8 mouse cellular contexts compared by ENCODE assay signal in genomic region chr11:115514238-115514663, GRCm38 (mm10). TPM values are rescaled to one million over a fixed set of nuclear protein-coding genes. Genes with fewer than 3 reads are reported as not detected.
DNase-seq lines count a peak whose midpoint lies in the region; ATAC-seq lines count a peak whose summit lies in the region.

Gene Jpt1 (minus strand): TSS chr11:115514387.

- DNase-seq in c-Kit-negative CD71-positive TER-119-positive erythroid progenitor cells, embryonic 14.5 days (ENCODE audit: low read depth, low spot score), result peak; percentile 96
- peak; percentile 90 for DNase-seq in fibroblast of lung, adult 2 months (ENCODE audit: low read depth)
- DNase-seq in kidney, postnatal 14 days, result peak; percentile 98
- peak; percentile 96 for DNase-seq in liver, embryonic 13.5 days
- DNase-seq in neural tube, embryonic 10.5 days (ENCODE audit: extremely low spot score, low spot score), result peak; percentile 95

- H3K27ac ChIP-seq in heart, embryonic 14.5 days (replicated peaks in 1 of 2; ENCODE audit: control insufficient read depth in 1 of 2, insufficient read depth in 1 of 2, low read depth in 2 of 2, low read length in 2 of 2), result peak within 1 kb of the TSS; percentile 82 to 91
- H3K27ac ChIP-seq in liver, embryonic 13.5 days, result peak within 1 kb of the TSS; percentile 97
- peak within 1 kb of the TSS; percentile 88 for H3K27ac ChIP-seq in stomach, embryonic 16.5 days (ENCODE audit: low read length)

- no peaks in the 10 kb centered on the region for H3K27me3 ChIP-seq in heart, embryonic 14.5 days (ENCODE audit: control insufficient read depth, insufficient read depth, low read length)
- H3K27me3 ChIP-seq in liver, embryonic 13.5 days, result no peaks in the 10 kb centered on the region
- H3K27me3 ChIP-seq in stomach, embryonic 16.5 days (ENCODE audit: control insufficient read depth, insufficient read depth, low read length), result no peaks in the 10 kb centered on the region

- peaks cover 24 to 40% of the 10 kb centered on the region in 2 experiments for H3K4me1 ChIP-seq in heart, embryonic 14.5 days (ENCODE audit: control insufficient read depth in 2 of 2, insufficient read depth in 2 of 2, low read length in 2 of 2)
- peaks cover 45% of the 10 kb centered on the region for H3K4me1 ChIP-seq in liver, embryonic 13.5 days (replicated peaks)
- peaks cover 33% of the 10 kb centered on the region for H3K4me1 ChIP-seq in stomach, embryonic 16.5 days (ENCODE audit: control insufficient read depth, insufficient read depth, low read length)

- peak within 1 kb of the TSS; percentile 79 for H3K4me2 ChIP-seq in heart, embryonic 14.5 days (ENCODE audit: low read length)
- H3K4me2 ChIP-seq in liver, embryonic 13.5 days, result peak within 1 kb of the TSS; percentile 94
- H3K4me2 ChIP-seq in stomach, embryonic 16.5 days (ENCODE audit: low read depth, low read length), result peak within 1 kb of the TSS; percentile 91

- WGBS in heart, embryonic 14.5 days, result under 1% methylated on average over 24 of the region's 24 CpGs
- WGBS in liver, embryonic 13.5 days (ENCODE audit: insufficient replicate concordance), result under 1% methylated on average over 24 of the region's 24 CpGs
- WGBS in stomach, embryonic 16.5 days, result under 1% methylated on average over 24 of the region's 24 CpGs

- no peaks in the 10 kb centered on the region for H3K36me3 ChIP-seq in heart, embryonic 14.5 days (ENCODE audit: control insufficient read depth, insufficient read depth, low read length)
- H3K36me3 ChIP-seq in liver, embryonic 13.5 days, result no peaks in the 10 kb centered on the region
- no peaks in the 10 kb centered on the region for H3K36me3 ChIP-seq in stomach, embryonic 16.5 days (ENCODE audit: control insufficient read depth, insufficient read depth, low read length)

- peak within 1 kb of the TSS; percentile 82 to 97 for H3K4me3 ChIP-seq in heart, embryonic 14.5 days (ENCODE audit: control insufficient read depth in 1 of 2, insufficient read depth in 1 of 2, low read depth in 1 of 2, low read length in 2 of 2)
- H3K4me3 ChIP-seq in liver, embryonic 13.5 days (replicated peaks), result peak within 1 kb of the TSS; percentile 99
- H3K4me3 ChIP-seq in stomach, embryonic 16.5 days (replicated peaks; ENCODE audit: low read length), result peak within 1 kb of the TSS; percentile 98

- no peaks in the 10 kb centered on the region for H3K9me3 ChIP-seq in heart, embryonic 14.5 days (ENCODE audit: control insufficient read depth, low read length)
- no peaks in the 10 kb centered on the region for H3K9me3 ChIP-seq in liver, embryonic 13.5 days (replicated peaks)
- H3K9me3 ChIP-seq in stomach, embryonic 16.5 days (replicated peaks; ENCODE audit: control insufficient read depth, low read length), result no peaks in the 10 kb centered on the region

- ATAC-seq in CD4-positive, CD25-positive, alpha-beta regulatory T cell, adult 4 months, result peak; percentile 95
- peak; percentile 95 for ATAC-seq in heart, embryonic 14.5 days (ENCODE audit: insufficient number of reproducible peaks, insufficient read depth, low FRiP score, low read depth)
- peak; percentile 82 for ATAC-seq in liver, embryonic 13.5 days (ENCODE audit: low read depth)
- peak; percentile 98 for ATAC-seq in stomach, embryonic 16.5 days (ENCODE audit: insufficient read depth, low FRiP score)

- H3K9ac ChIP-seq in heart, embryonic 14.5 days (ENCODE audit: low read length), result peak within 1 kb of the TSS; percentile 98
- H3K9ac ChIP-seq in liver, embryonic 13.5 days, result peak within 1 kb of the TSS; percentile 99
- H3K9ac ChIP-seq in stomach, embryonic 16.5 days (ENCODE audit: low read length), result peak within 1 kb of the TSS; percentile 97

RNA-seq across cellular contexts. Expression of gene Jpt1, which starts in this region (rescaled TPM):
- polyA plus RNA-seq in CD4-positive, CD25-positive, alpha-beta regulatory T cell, adult 4 months (2017; shearing (Covaris generic)), result 100 to 1,000 TPM; 716 to 764 TPM
- polyA plus RNA-seq in heart, embryonic 14.5 days (2014; fragmentation: Nextera tagmentation; extraction: Ambion mirVana), result 511 and 538 TPM in 2 replicates
- 292 and 314 TPM in 2 replicates for polyA plus RNA-seq in liver, embryonic 13.5 days (2015; fragmentation: Nextera tagmentation; extraction: Ambion mirVana)
- polyA plus RNA-seq in stomach, embryonic 16.5 days (2015; fragmentation: Nextera tagmentation; extraction: Ambion mirVana), result 454 and 457 TPM in 2 replicates

Comparison
In these comparisons a context has a peak if more than half of its experiments do, and no peak if none do; other contexts are left out.
1. Peak in every context shown above with its lines: DNase-seq, ATAC-seq, H3K4me3 ChIP-seq and H3K27ac ChIP-seq.